Mouse (Mus musculus) midbrain, embryonic 13.5 days (tissue): Measurements from ENCODE around the gene Dytn. TPM values are rescaled to one million over a fixed set of nuclear protein-coding genes. Genes with fewer than 3 reads are reported as not detected.

Experiments
- ATAC-seq: fragments of 200-750 bp; cut with Nextera tagmentation; 2 replicates; pipeline ENCODE4 v1.8.0; 2017; ENCODE audit warnings: mild to moderate bottlenecking, moderate TSS enrichment, moderate library complexity
- H3K27ac ChIP-seq: fragments of 300-500 bp; sonication (generic); 2 replicates; pipeline ENCODE4 v1.5.1; 2015; ENCODE audit warnings: inconsistent platforms, mild to moderate bottlenecking, moderate library complexity
- H3K27me3 ChIP-seq: fragments of 300-500 bp; sonication (generic); 2 replicates; pipeline ENCODE4 v1.6.1; 2015; ENCODE audit warnings: mild to moderate bottlenecking, inconsistent platforms
- H3K36me3 ChIP-seq: fragments of 300-500 bp; sonication (generic); 2 replicates; pipeline ENCODE4 v1.6.1; 2015; ENCODE audit warnings: mild to moderate bottlenecking, inconsistent platforms
- H3K4me1 ChIP-seq: fragments of 300-500 bp; sonication (generic); replicated peaks from 2 replicates; pipeline ENCODE4 v1.6.1; 2015; ENCODE audit warnings: inconsistent platforms
- H3K4me2 ChIP-seq: fragments of 300-500 bp; sonication (generic); replicated peaks from 2 replicates; pipeline ENCODE4 v1.6.1; 2015; ENCODE audit warnings: moderate library complexity, mild to moderate bottlenecking, inconsistent platforms
- H3K4me3 ChIP-seq: fragments of 300-500 bp; sonication (generic); replicated peaks from 2 replicates; pipeline ENCODE4 v1.5.1; 2015; ENCODE audit warnings: mild to moderate bottlenecking, inconsistent platforms
- H3K9ac ChIP-seq: fragments of 300-500 bp; sonication (generic); replicated peaks from 2 replicates; pipeline ENCODE4 v1.6.1; 2015; ENCODE audit warnings: mild to moderate bottlenecking, inconsistent platforms
- H3K9me3 ChIP-seq: fragments of 300-500 bp; sonication (generic); 2 replicates; pipeline ENCODE4 v1.6.1; 2016; ENCODE audit warnings: mild to moderate bottlenecking, inconsistent platforms
- WGBS: fragments of 180-500 bp; shearing (Covaris S2); methylation state at CpG from one replicate; pipeline ENCODE4 v1.1.7; 2015; 5-methylcytosine and 5-hydroxymethylcytosine counted together
- polyA plus RNA-seq: library from polyadenylated mRNA; unstranded; fragments of >200 nt; fragmentation: Nextera tagmentation; extraction: Ambion mirVana; gene quantifications from 2 replicates; pipeline ENCODE4 v1.2.1, GENCODE M21; 2015

Dytn gene
- not detected in 2 replicates for polyA plus RNA-seq

GRCm38 (mm10) chr1:63686827-63687226 is at the start of gene Dytn:
TSS of gene Dytn (minus strand) at chr1:63686927.
- Histone ChIP-seq H3K36me3 (no peaks in the 10 kb centered on the region), H3K9ac (no peak within 1 kb of the TSS), H3K4me3 (no peak within 1 kb of the TSS), H3K27me3 (no peaks in the 10 kb centered on the region), H3K9me3 (no peaks in the 10 kb centered on the region), H3K27ac (no peak within 1 kb of the TSS), H3K4me1 (no peaks in the 10 kb centered on the region), H3K4me2 (no peak within 1 kb of the TSS)
- 87% methylated on average over 4 of the region's 4 CpGs for WGBS
- no peak for ATAC-seq

- Histone ChIP-seq H3K27me3 (peaks cover 6% of the 10 kb centered on the region; the same call in 1 of the 2 replicates), H3K4me1 (peaks cover 31% of the 10 kb centered on the region), H3K4me3 (peak within 1 kb of the TSS; percentile 63), H3K36me3 (no peaks in the 10 kb centered on the region), H3K9ac (peak within 1 kb of the TSS; percentile 69), H3K27ac (no peak within 1 kb of the TSS), H3K9me3 (no peaks in the 10 kb centered on the region), H3K4me2 (peak within 1 kb of the TSS; percentile 61)
- peak; percentile 94 for ATAC-seq
- WGBS, result under 1% methylated on average over 31 of the region's 31 CpGs
Observed at GRCm38 (mm10) chr1:63730240-63730771, 43.6 kb upstream of the Dytn start, which contains the start of the genes Mdh1b and Fastkd2. TSS of gene Mdh1b (minus strand) at chr1:63730318. TSS of gene Fastkd2 (plus strand) at chr1:63730614.

- no peaks in the 10 kb centered on the region for H3K9me3 ChIP-seq
- H3K27me3 ChIP-seq, result peaks cover 6% of the 10 kb centered on the region
- H3K27ac ChIP-seq, result no peak overlapping the region
- H3K9ac ChIP-seq, result peak overlapping the region; percentile 7; the same call in 1 of the 2 replicates
- WGBS, result 37% methylated on average over 8 of the region's 8 CpGs
- H3K36me3 ChIP-seq, result no peaks in the 10 kb centered on the region
- H3K4me2 ChIP-seq, result peak overlapping the region; percentile 61
- H3K4me3 ChIP-seq, result peak overlapping the region; percentile 63
- H3K4me1 ChIP-seq, result peaks cover 31% of the 10 kb centered on the region
- ATAC-seq, result peak; percentile 34; the same call in 1 of the 2 replicates
Observed at GRCm38 (mm10) chr1:63729796-63730195, 43.1 kb upstream of the Dytn start.

- no peak overlapping the region for H3K4me2 ChIP-seq
- no peak overlapping the region for H3K27ac ChIP-seq
- H3K9ac ChIP-seq, result no peak overlapping the region
- H3K9me3 ChIP-seq, result no peaks in the 10 kb centered on the region
- H3K4me3 ChIP-seq, result no peak overlapping the region
- no peaks in the 10 kb centered on the region for H3K36me3 ChIP-seq
- ATAC-seq, result no peak
- 78% methylated on average over 7 of the region's 7 CpGs for WGBS
- H3K4me1 ChIP-seq, result no peaks in the 10 kb centered on the region
- no peaks in the 10 kb centered on the region; the same call in 1 of the 2 replicates for H3K27me3 ChIP-seq
Observed at GRCm38 (mm10) chr1:63720161-63720560, 33.4 kb upstream of the Dytn start.

GRCm38 (mm10) chr1:63708876-63709275 is 22.1 kb upstream of the Dytn start:
- Histone ChIP-seq H3K4me1 (no peaks in the 10 kb centered on the region), H3K9ac (no peak overlapping the region), H3K9me3 (no peaks in the 10 kb centered on the region), H3K4me3 (no peak overlapping the region), H3K27me3 (no peaks in the 10 kb centered on the region), H3K4me2 (no peak overlapping the region), H3K27ac (no peak overlapping the region), H3K36me3 (no peaks in the 10 kb centered on the region)
- WGBS, result 76% methylated on average over 3 of the region's 3 CpGs
- no peak for ATAC-seq

GRCm38 (mm10) chr1:63705733-63706132 is 19.0 kb upstream of the Dytn start:
- Histone ChIP-seq H3K9me3 (no peaks in the 10 kb centered on the region), H3K27ac (no peak overlapping the region), H3K4me1 (no peaks in the 10 kb centered on the region), H3K9ac (no peak overlapping the region), H3K4me3 (no peak overlapping the region), H3K4me2 (no peak overlapping the region), H3K36me3 (no peaks in the 10 kb centered on the region), H3K27me3 (no peaks in the 10 kb centered on the region)
- WGBS, result 73% methylated on average over 5 of the region's 5 CpGs
- ATAC-seq, result no peak

- Histone ChIP-seq H3K36me3 (no peaks in the 10 kb centered on the region), H3K4me3 (no peak overlapping the region), H3K4me1 (no peaks in the 10 kb centered on the region), H3K9me3 (no peaks in the 10 kb centered on the region), H3K27me3 (no peaks in the 10 kb centered on the region), H3K27ac (no peak overlapping the region), H3K9ac (no peak overlapping the region), H3K4me2 (no peak overlapping the region)
- WGBS, result 89% methylated on average over 3 of the region's 3 CpGs
- ATAC-seq, result no peak
Observed at GRCm38 (mm10) chr1:63696861-63697260, 10.1 kb upstream of the Dytn start.

GRCm38 (mm10) chr1:63675975-63676374 is 10.8 kb downstream of the Dytn start:
- 91% methylated on average over 3 of the region's 3 CpGs for WGBS
- H3K4me1 ChIP-seq, result no peaks in the 10 kb centered on the region
- H3K9me3 ChIP-seq, result no peaks in the 10 kb centered on the region
- no peaks in the 10 kb centered on the region for H3K36me3 ChIP-seq
- no peak overlapping the region for H3K9ac ChIP-seq
- H3K4me2 ChIP-seq, result no peak overlapping the region
- no peaks in the 10 kb centered on the region for H3K27me3 ChIP-seq
- no peak overlapping the region for H3K27ac ChIP-seq
- no peak for ATAC-seq
- no peak overlapping the region for H3K4me3 ChIP-seq

- peak overlapping the region; percentile 67 for H3K27ac ChIP-seq
- no peaks in the 10 kb centered on the region for H3K36me3 ChIP-seq
- H3K9ac ChIP-seq, result no peak overlapping the region
- H3K27me3 ChIP-seq, result 0 out of 2 replicates have a peak, but pooled peaks cover 2% of the 10 kb centered on the region
- H3K4me1 ChIP-seq, result peaks cover 21% of the 10 kb centered on the region
- 0 out of 2 replicates have a peak overlapping the region, but pooled peaks have one; percentile 8 for H3K4me3 ChIP-seq
- H3K9me3 ChIP-seq, result no peaks in the 10 kb centered on the region
- H3K4me2 ChIP-seq, result peak overlapping the region; percentile 44
- ATAC-seq, result peak; percentile 86
- WGBS, result 3% methylated on average over 3 of the region's 3 CpGs
Observed at GRCm38 (mm10) chr1:63668852-63669160, 17.9 kb downstream of the Dytn start.

GRCm38 (mm10) chr1:63667949-63668851 is 18.5 kb downstream of the Dytn start:
- peak overlapping the region; percentile 67 for H3K27ac ChIP-seq
- H3K27me3 ChIP-seq, result 0 out of 2 replicates have a peak, but pooled peaks cover 2% of the 10 kb centered on the region
- H3K4me3 ChIP-seq, result peak overlapping the region; percentile 8
- H3K9me3 ChIP-seq, result no peaks in the 10 kb centered on the region
- ATAC-seq, result peak; percentile 77
- H3K4me2 ChIP-seq, result peak overlapping the region; percentile 44
- WGBS, result 16% methylated on average over 13 of the region's 13 CpGs
- no peak overlapping the region for H3K9ac ChIP-seq
- H3K4me1 ChIP-seq, result peaks cover 21% of the 10 kb centered on the region
- no peaks in the 10 kb centered on the region for H3K36me3 ChIP-seq

GRCm38 (mm10) chr1:63667201-63667948 is 19.4 kb downstream of the Dytn start:
- 0 out of 2 replicates have a peak, but pooled peaks cover 2% of the 10 kb centered on the region for H3K27me3 ChIP-seq
- no peak overlapping the region for H3K9ac ChIP-seq
- peak overlapping the region; percentile 25; the same call in 1 of the 2 replicates for H3K27ac ChIP-seq
- peaks cover 21% of the 10 kb centered on the region for H3K4me1 ChIP-seq
- no peak overlapping the region for H3K4me3 ChIP-seq
- peak overlapping the region; percentile 44 for H3K4me2 ChIP-seq
- ATAC-seq, result no peak; the same call in 1 of the 2 replicates
- no peaks in the 10 kb centered on the region for H3K9me3 ChIP-seq
- no peaks in the 10 kb centered on the region for H3K36me3 ChIP-seq
- 45% methylated on average over 9 of the region's 9 CpGs for WGBS
